Mouse (Mus musculus) embryonic facial prominence, embryonic 13.5 days (tissue): ENCODE data around the gene Pdzd7. TPM values are rescaled to one million over a fixed set of nuclear protein-coding genes. Genes with fewer than 3 reads are reported as not detected.

Experiments used
- ATAC-seq: fragments of 200-750 bp; cut with Nextera tagmentation; 2 replicates; pipeline ENCODE4 v1.8.0; 2017; ENCODE audit warnings: low read depth; ENCODE audit not compliant: insufficient number of reproducible peaks, insufficient read depth, low FRiP score, low TSS enrichment
- H3K27ac ChIP-seq: fragments of 300-500 bp; sonication (generic); 2 replicates; pipeline ENCODE4 v1.5.1; 2015; ENCODE audit warnings: moderate library complexity, mild to moderate bottlenecking, inconsistent platforms
- H3K27me3 ChIP-seq: fragments of 300-500 bp; sonication (generic); 2 replicates; pipeline ENCODE4 v1.6.1; 2015; ENCODE audit warnings: mild to moderate bottlenecking, inconsistent platforms
- H3K36me3 ChIP-seq: fragments of 300-500 bp; sonication (generic); 2 replicates; pipeline ENCODE4 v1.6.1; 2015; ENCODE audit warnings: mild to moderate bottlenecking, inconsistent platforms
- H3K4me1 ChIP-seq: fragments of 300-500 bp; sonication (generic); 2 replicates; pipeline ENCODE4 v1.6.1; 2015; ENCODE audit warnings: inconsistent platforms
- H3K4me2 ChIP-seq: fragments of 300-500 bp; sonication (generic); 2 replicates; pipeline ENCODE4 v1.6.1; 2015; ENCODE audit warnings: moderate library complexity, mild to moderate bottlenecking, inconsistent platforms
- H3K4me3 ChIP-seq: fragments of 300-500 bp; sonication (generic); 2 replicates; pipeline ENCODE4 v1.5.1; 2015; ENCODE audit warnings: mild to moderate bottlenecking, inconsistent platforms
- H3K9ac ChIP-seq: fragments of 300-500 bp; sonication (generic); 2 replicates; pipeline ENCODE4 v1.6.1; 2015; ENCODE audit warnings: mild to moderate bottlenecking, inconsistent platforms
- H3K9me3 ChIP-seq: fragments of 300-500 bp; sonication (generic); 2 replicates; pipeline ENCODE4 v1.6.1; 2016; ENCODE audit warnings: inconsistent platforms
- WGBS: fragments of 180-500 bp; shearing (Covaris S2); methylation state at CpG from one replicate; pipeline ENCODE4 v1.1.7; 2015; ENCODE audit warnings: mixed read lengths; 5-methylcytosine and 5-hydroxymethylcytosine counted together
- polyA plus RNA-seq: library from polyadenylated mRNA; unstranded; fragments of >200 nt; fragmentation: Nextera tagmentation; extraction: Ambion mirVana; gene quantifications from 2 replicates; pipeline ENCODE4 v1.2.1, GENCODE M21; 2015

The Pdzd7 gene
- polyA plus RNA-seq, 1 experiment from 2014 or later = 0.51 TPM

GRCm38 (mm10) chr19:45015518-45016281, 29.8 kb downstream of the Pdzd7 start:
- Histone ChIP-seq H3K4me2 (peak overlapping the region; percentile 94), H3K4me1 (peaks cover 66% of the 10 kb centered on the region), H3K9me3 (no peaks in the 10 kb centered on the region), H3K36me3 (peaks cover 17% of the 10 kb centered on the region), H3K4me3 (peak overlapping the region; percentile 71), H3K27ac (peak overlapping the region; percentile 99), H3K27me3 (no peaks in the 10 kb centered on the region), H3K9ac (peak overlapping the region; percentile 77)
- 0 out of 2 replicates have a peak, but pooled peaks have one; percentile 5 for ATAC-seq
- under 1% methylated on average over 34 of the region's 34 CpGs for WGBS

GRCm38 (mm10) chr19:45014981-45015402, 30.5 kb downstream of the Pdzd7 start:
- H3K4me3 ChIP-seq = peak overlapping the region; percentile 71
- H3K4me1 ChIP-seq = peaks cover 59% of the 10 kb centered on the region
- no peaks in the 10 kb centered on the region for H3K27me3 ChIP-seq
- peak overlapping the region; percentile 77 for H3K9ac ChIP-seq
- peaks cover 24% of the 10 kb centered on the region for H3K36me3 ChIP-seq
- H3K27ac ChIP-seq = peak overlapping the region; percentile 99
- ATAC-seq = 0 out of 2 replicates have a peak, but pooled peaks have one; percentile 5
- H3K9me3 ChIP-seq = no peaks in the 10 kb centered on the region
- WGBS = 0% methylated on average over 25 of the region's 25 CpGs
- peak overlapping the region; percentile 94 for H3K4me2 ChIP-seq

- Histone ChIP-seq H3K4me1 (peaks cover 54% of the 10 kb centered on the region), H3K4me2 (peak within 1 kb of the TSS; percentile 94), H3K36me3 (peaks cover 28% of the 10 kb centered on the region), H3K9me3 (no peaks in the 10 kb centered on the region), H3K27me3 (no peaks in the 10 kb centered on the region), H3K9ac (peak within 1 kb of the TSS; percentile 77), H3K27ac (peak within 1 kb of the TSS; percentile 99), H3K4me3 (peak within 1 kb of the TSS; percentile 71)
- 3% methylated on average over 10 of the region's 10 CpGs for WGBS
- no peak for ATAC-seq
Observed at GRCm38 (mm10) chr19:45014335-45014971, 31.1 kb downstream of the Pdzd7 start, which contains the start of gene Lzts2. Lzts2 (plus strand) TSS chr19:45014414.

GRCm38 (mm10) chr19:45013581-45014225, 31.8 kb downstream of the Pdzd7 start:
- WGBS = 30% methylated on average over 6 of the region's 6 CpGs
- peak overlapping the region; percentile 99 for H3K27ac ChIP-seq
- H3K4me3 ChIP-seq = no peak overlapping the region
- H3K9ac ChIP-seq = no peak overlapping the region
- H3K9me3 ChIP-seq = no peaks in the 10 kb centered on the region
- H3K27me3 ChIP-seq = no peaks in the 10 kb centered on the region
- H3K4me2 ChIP-seq = peak overlapping the region; percentile 94
- peaks cover 47% of the 10 kb centered on the region for H3K4me1 ChIP-seq
- ATAC-seq = no peak
- H3K36me3 ChIP-seq = peaks cover 34% of the 10 kb centered on the region

- H3K4me3 ChIP-seq = no peak overlapping the region
- H3K27ac ChIP-seq = peak overlapping the region; percentile 99
- H3K9ac ChIP-seq = peak overlapping the region; percentile 56
- ATAC-seq = no peak
- no peak overlapping the region for H3K4me2 ChIP-seq
- H3K36me3 ChIP-seq = peaks cover 42% of the 10 kb centered on the region
- H3K4me1 ChIP-seq = peaks cover 53% of the 10 kb centered on the region
- no peaks in the 10 kb centered on the region for H3K9me3 ChIP-seq
- no peaks in the 10 kb centered on the region for H3K27me3 ChIP-seq
- WGBS = 30% methylated on average over 6 of the region's 6 CpGs
Observed at GRCm38 (mm10) chr19:45012636-45013035, 32.9 kb downstream of the Pdzd7 start.

GRCm38 (mm10) chr19:45012219-45012618, 33.3 kb downstream of the Pdzd7 start:
- Histone ChIP-seq H3K27ac (peak overlapping the region; percentile 99), H3K4me3 (no peak overlapping the region), H3K4me2 (no peak overlapping the region), H3K9me3 (no peaks in the 10 kb centered on the region), H3K9ac (peak overlapping the region; percentile 56), H3K36me3 (peaks cover 42% of the 10 kb centered on the region), H3K4me1 (peaks cover 57% of the 10 kb centered on the region), H3K27me3 (no peaks in the 10 kb centered on the region)
- WGBS = 66% methylated on average over 8 of the region's 8 CpGs
- no peak for ATAC-seq

GRCm38 (mm10) chr19:45010646-45011045, 34.9 kb downstream of the Pdzd7 start:
- Histone ChIP-seq H3K9ac (0 out of 2 replicates have a peak overlapping the region, but pooled peaks have one; percentile 32), H3K36me3 (peaks cover 42% of the 10 kb centered on the region), H3K4me2 (no peak overlapping the region), H3K4me1 (peaks cover 49% of the 10 kb centered on the region), H3K9me3 (no peaks in the 10 kb centered on the region), H3K4me3 (no peak overlapping the region), H3K27me3 (no peaks in the 10 kb centered on the region), H3K27ac (no peak overlapping the region)
- whole genome bisulfite sequencing = 90% methylated on average over 4 of the region's 4 CpGs
- no peak for ATAC-seq

GRCm38 (mm10) chr19:45007425-45008191, 37.9 kb downstream of the Pdzd7 start:
- Histone ChIP-seq H3K27ac (peak overlapping the region; percentile 86), H3K4me1 (peaks cover 33% of the 10 kb centered on the region), H3K9ac (peak overlapping the region; percentile 83), H3K4me2 (peak overlapping the region; percentile 96), H3K9me3 (no peaks in the 10 kb centered on the region), H3K4me3 (peak overlapping the region; percentile 95), H3K36me3 (peaks cover 63% of the 10 kb centered on the region), H3K27me3 (no peaks in the 10 kb centered on the region)
- ATAC-seq = no peak
- 93% methylated on average over 20 of the region's 20 CpGs for WGBS

- no peak for ATAC-seq
- H3K9me3 ChIP-seq = no peaks in the 10 kb centered on the region
- no peaks in the 10 kb centered on the region for H3K27me3 ChIP-seq
- H3K36me3 ChIP-seq = peaks cover 65% of the 10 kb centered on the region
- H3K4me2 ChIP-seq = peak overlapping the region; percentile 96
- peaks cover 28% of the 10 kb centered on the region for H3K4me1 ChIP-seq
- 40% methylated on average over 17 of the region's 17 CpGs for WGBS
- H3K27ac ChIP-seq = peak overlapping the region; percentile 86
- H3K4me3 ChIP-seq = peak overlapping the region; percentile 95
- peak overlapping the region; percentile 83 for H3K9ac ChIP-seq
Observed at GRCm38 (mm10) chr19:45007021-45007420, 38.5 kb downstream of the Pdzd7 start.

GRCm38 (mm10) chr19:45005957-45006712, 39.4 kb downstream of the Pdzd7 start, which contains the start of gene Mrpl43:
Mrpl43 (minus strand) TSS chr19:45006442.
- ATAC-seq = peak; percentile 90
- H3K9ac ChIP-seq = peak within 1 kb of the TSS; percentile 83
- peak within 1 kb of the TSS; percentile 86 for H3K27ac ChIP-seq
- H3K9me3 ChIP-seq = no peaks in the 10 kb centered on the region
- H3K4me1 ChIP-seq = peaks cover 28% of the 10 kb centered on the region
- peak within 1 kb of the TSS; percentile 96 for H3K4me2 ChIP-seq
- peak within 1 kb of the TSS; percentile 95 for H3K4me3 ChIP-seq
- H3K36me3 ChIP-seq = peaks cover 65% of the 10 kb centered on the region
- WGBS = under 1% methylated on average over 82 of the region's 82 CpGs
- no peaks in the 10 kb centered on the region for H3K27me3 ChIP-seq
